Mouse (Mus musculus): ENCODE data around the gene Gstt4. TPM values are rescaled to one million over a fixed set of nuclear protein-coding genes. Genes with fewer than 3 reads are reported as not detected.
"Not testable (repeated sequence)": the region's sequence is repeated elsewhere in the genome, so short reads cannot be mapped to it uniquely, and the experiment has no call there.

Gstt4 gene
- total RNA-seq (2015; ENCODE audit: low replicate concordance) (not detected in 2 replicates), total RNA-seq (2017; ENCODE audit: low replicate concordance) (0.84 TPM in 1 of 2 replicates, not detected in the other)

- no peak for ATAC-seq (replicated peaks; ENCODE audit: low FRiP score, poor library complexity, severe bottlenecking)
Measured at GRCm38 (mm10) chr10:75822443-75822842, at the start of gene Gstt4. TSS of gene Gstt4 (minus strand) at chr10:75822543.

- no peak for ATAC-seq (replicated peaks; ENCODE audit: low FRiP score, poor library complexity, severe bottlenecking)
Measured at GRCm38 (mm10) chr10:75861587-75861986, 39.2 kb upstream of the Gstt4 start.

- ATAC-seq (replicated peaks; ENCODE audit: low FRiP score, poor library complexity, severe bottlenecking): no peak
Measured at GRCm38 (mm10) chr10:75860746-75861145, 38.4 kb upstream of the Gstt4 start.

- peak; percentile 98 for ATAC-seq (replicated peaks; ENCODE audit: low FRiP score, poor library complexity, severe bottlenecking)
Measured at GRCm38 (mm10) chr10:75859786-75860470, 37.6 kb upstream of the Gstt4 start, which contains the start of gene Mif. TSS of gene Mif (minus strand) at chr10:75860240.

GRCm38 (mm10) chr10:75859107-75859746 lies 36.9 kb upstream of the Gstt4 start:
- ATAC-seq (replicated peaks; ENCODE audit: low FRiP score, poor library complexity, severe bottlenecking): no peak

- ATAC-seq (replicated peaks; ENCODE audit: low FRiP score, poor library complexity, severe bottlenecking): no peak
Measured at GRCm38 (mm10) chr10:75857598-75857997, 35.3 kb upstream of the Gstt4 start.

GRCm38 (mm10) chr10:75856976-75857375 lies 34.6 kb upstream of the Gstt4 start:
- ATAC-seq (replicated peaks; ENCODE audit: low FRiP score, poor library complexity, severe bottlenecking): no peak

GRCm38 (mm10) chr10:75856155-75856907 lies 34.0 kb upstream of the Gstt4 start:
- ATAC-seq (replicated peaks; ENCODE audit: low FRiP score, poor library complexity, severe bottlenecking): no peak

GRCm38 (mm10) chr10:75855416-75855981 lies 33.2 kb upstream of the Gstt4 start:
- ATAC-seq (replicated peaks; ENCODE audit: low FRiP score, poor library complexity, severe bottlenecking): no peak

GRCm38 (mm10) chr10:75854791-75855190 lies 32.4 kb upstream of the Gstt4 start:
- ATAC-seq (replicated peaks; ENCODE audit: low FRiP score, poor library complexity, severe bottlenecking): no peak

- ATAC-seq (replicated peaks; ENCODE audit: low FRiP score, poor library complexity, severe bottlenecking): no peak
Measured at GRCm38 (mm10) chr10:75854096-75854495, 31.8 kb upstream of the Gstt4 start.

GRCm38 (mm10) chr10:75853452-75853851 lies 31.1 kb upstream of the Gstt4 start:
- peak; percentile 70 for ATAC-seq (replicated peaks; ENCODE audit: low FRiP score, poor library complexity, severe bottlenecking)

- ATAC-seq (replicated peaks; ENCODE audit: low FRiP score, poor library complexity, severe bottlenecking): no peak
Measured at GRCm38 (mm10) chr10:75852539-75853125, 30.3 kb upstream of the Gstt4 start.

GRCm38 (mm10) chr10:75851681-75852080 lies 29.3 kb upstream of the Gstt4 start:
- no peak for ATAC-seq (replicated peaks; ENCODE audit: low FRiP score, poor library complexity, severe bottlenecking)

GRCm38 (mm10) chr10:75851076-75851475 lies 28.7 kb upstream of the Gstt4 start:
- no peak for ATAC-seq (replicated peaks; ENCODE audit: low FRiP score, poor library complexity, severe bottlenecking)

- no peak for ATAC-seq (replicated peaks; ENCODE audit: low FRiP score, poor library complexity, severe bottlenecking)
Measured at GRCm38 (mm10) chr10:75848382-75848781, 26.0 kb upstream of the Gstt4 start.

GRCm38 (mm10) chr10:75845306-75845930 lies 23.1 kb upstream of the Gstt4 start:
- peak; percentile 95 for ATAC-seq (replicated peaks; ENCODE audit: low FRiP score, poor library complexity, severe bottlenecking)

GRCm38 (mm10) chr10:75844800-75845199 lies 22.5 kb upstream of the Gstt4 start:
- ATAC-seq (replicated peaks; ENCODE audit: low FRiP score, poor library complexity, severe bottlenecking): peak; percentile 6; the same call in 1 of the 2 replicates

GRCm38 (mm10) chr10:75843898-75844297 lies 21.6 kb upstream of the Gstt4 start:
- ATAC-seq (replicated peaks; ENCODE audit: low FRiP score, poor library complexity, severe bottlenecking): not testable (repeated sequence)
